Comparison of ENCODE assay signal across 17 mouse cellular contexts in the genomic region with DNA sequence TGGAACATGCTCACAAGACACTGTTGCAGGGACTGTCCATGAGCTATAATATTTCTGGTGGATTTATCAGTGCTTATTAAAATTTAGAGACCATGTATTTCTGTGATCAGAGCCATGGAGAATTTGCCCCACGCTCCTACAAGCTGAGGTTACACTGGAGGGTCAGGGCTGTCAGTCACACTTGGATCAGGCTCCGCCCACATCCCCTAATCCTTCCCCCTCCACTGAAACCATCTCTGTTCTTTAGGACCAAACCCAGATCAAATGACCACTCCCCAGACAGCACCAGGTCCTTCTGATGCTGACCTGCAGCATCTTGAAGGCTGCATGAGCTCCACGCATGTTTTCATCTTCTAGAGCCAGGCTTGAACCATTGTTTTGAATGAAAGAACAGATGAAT.
DNase-seq lines count a peak whose midpoint lies in the region; ATAC-seq and TF ChIP-seq lines count a peak whose summit lies in the region.
"Had no signal": no experiment of that assay in that cellular context is flagged by ENCODE, and none has a peak within 500 bp of the region (broad histone marks: within the 10 kb centered on the region; RNA-seq: fewer than 3 reads in every experiment).

No protein-coding gene starts in this region.

- H3K27ac ChIP-seq in heart, adult 2 months = peak overlapping the region; percentile 60
- peak overlapping the region; percentile 73 for H3K27ac ChIP-seq in kidney, embryonic 15.5 days
- 0 out of 2 replicates have a peak overlapping the region, but pooled peaks have one; percentile 36 for H3K27ac ChIP-seq in lung, embryonic 14.5 days (ENCODE audit: low read depth)
- H3K27ac ChIP-seq: forebrain, embryonic 12.5 days had no signal

- H3K79me2 ChIP-seq in heart, adult 2 months (replicated peaks; ENCODE audit: control insufficient read depth, insufficient read depth, low read length) = no peaks in the 10 kb centered on the region
- no peaks in the 10 kb centered on the region for H3K79me2 ChIP-seq in myocyte (ENCODE audit: control insufficient read depth, insufficient read depth)

- intact Hi-C loops in heart, adult 2 months (cut with DNase I) = loop anchor here (5.0 kb wide), 1 partner anchor 34 kb away; no protein-coding TSS in a partner anchor
- intact Hi-C loops in heart, postnatal 36 days (cut with DNase I) = loop anchor here (5.0 kb wide), 3 partner anchors 36 to 51 kb away; no protein-coding TSS in a partner anchor

- H3K9ac ChIP-seq in heart, adult 2 months (ENCODE audit: low read depth, low read length) = no peak overlapping the region
- H3K9ac ChIP-seq in kidney, embryonic 15.5 days = no peak overlapping the region
- no peak overlapping the region for H3K9ac ChIP-seq in lung, embryonic 14.5 days
- H3K9ac ChIP-seq: forebrain, embryonic 12.5 days; liver, embryonic 12.5 days; midbrain, embryonic 12.5 days had no signal

- no peak for TF ChIP-seq POLR2A in heart, adult 2 months (IDR thresholded peaks at IDR 0.05; ENCODE audit: insufficient read depth, low read depth, low read length)
- no peak for TF ChIP-seq POLR2A in lung, adult 2 months (IDR thresholded peaks at IDR 0.05; ENCODE audit: borderline replicate concordance, extremely low read depth, low read depth, low read length)
- TF ChIP-seq POLR2A in myocyte (IDR thresholded peaks at IDR 0.05; ENCODE audit: insufficient read length, low read depth) = no peak

- peaks cover 21% of the 10 kb centered on the region for H3K4me1 ChIP-seq in heart, adult 2 months (ENCODE audit: control insufficient read depth, insufficient read depth, low read length)
- peaks cover 73% of the 10 kb centered on the region for H3K4me1 ChIP-seq in kidney, embryonic 15.5 days
- peaks cover 24% of the 10 kb centered on the region; the same call in 1 of the 2 replicates for H3K4me1 ChIP-seq in lung, embryonic 14.5 days (ENCODE audit: insufficient read depth)
- H3K4me1 ChIP-seq in lung, adult 2 months (ENCODE audit: control insufficient read depth, insufficient read depth, low read length) = peaks cover 34% of the 10 kb centered on the region

- DNase-seq in heart, adult 2 months = no peak
- no peak for DNase-seq in heart, postnatal 36 days
- no peak for DNase-seq in kidney, adult 8-10 months
- no peak for DNase-seq in lung, embryonic 14.5 days
- no peak for DNase-seq in lung, adult 2 months
- DNase-seq: cerebellum, adult 2 months; gastrocnemius, postnatal 36 days; layer of hippocampus, postnatal 36 days; left cerebral cortex, postnatal 4 days; right cerebral cortex, postnatal 25 days had no signal

- no peak overlapping the region for H3K4me2 ChIP-seq in kidney, embryonic 15.5 days
- no peak overlapping the region for H3K4me2 ChIP-seq in lung, embryonic 14.5 days
- H3K4me2 ChIP-seq in myocyte (ENCODE audit: low read depth) = peak overlapping the region; percentile 7
- H3K4me2 ChIP-seq: forebrain, embryonic 12.5 days; liver, embryonic 12.5 days; midbrain, embryonic 12.5 days had no signal

- WGBS in heart, adult 2 months = 88% methylated on average over 3 of the region's 3 CpGs
- WGBS in kidney, embryonic 15.5 days = 48% methylated on average over 3 of the region's 3 CpGs
- 60% methylated on average over 3 of the region's 3 CpGs for WGBS in lung, embryonic 14.5 days
- 72% methylated on average over 3 of the region's 3 CpGs for WGBS in lung, adult 2 months

- TF ChIP-seq EP300 in heart, adult 2 months (IDR thresholded peaks at IDR 0.05; ENCODE audit: insufficient read depth, low read depth, low read length) = no peak

- no peaks in the 10 kb centered on the region for H3K9me3 ChIP-seq in kidney, embryonic 15.5 days (replicated peaks)
- H3K9me3 ChIP-seq in lung, embryonic 14.5 days (ENCODE audit: low read depth, low read length) = no peaks in the 10 kb centered on the region
- H3K9me3 ChIP-seq: forebrain, embryonic 12.5 days; liver, embryonic 12.5 days; midbrain, embryonic 12.5 days had no signal

- H3ac ChIP-seq in myocyte (ENCODE audit: control insufficient read depth, insufficient read length) = no peak overlapping the region

- H3K36me3 ChIP-seq in heart, adult 2 months (ENCODE audit: control insufficient read depth, insufficient read depth, low read length) = peaks cover 4% of the 10 kb centered on the region; the same call in 1 of the 2 replicates
- H3K36me3 ChIP-seq in kidney, embryonic 15.5 days = no peaks in the 10 kb centered on the region
- H3K36me3 ChIP-seq in lung, embryonic 14.5 days (ENCODE audit: insufficient read depth) = no peaks in the 10 kb centered on the region
- no peaks in the 10 kb centered on the region for H3K36me3 ChIP-seq in myocyte (ENCODE audit: control insufficient read depth, insufficient read depth)
- H3K36me3 ChIP-seq: forebrain, embryonic 12.5 days; liver, embryonic 12.5 days; midbrain, embryonic 12.5 days had no signal

- ATAC-seq in kidney, embryonic 15.5 days (replicated peaks; ENCODE audit: low FRiP score) = no peak
- no peak for ATAC-seq in lung, embryonic 14.5 days (ENCODE audit: insufficient read depth)
- ATAC-seq: activated CD4-positive, CD25-positive, alpha-beta regulatory T cell, adult 4 months; hindbrain, postnatal 0 days; liver, embryonic 12.5 days had no signal

- H3K4me3 ChIP-seq in heart, adult 2 months = no peak overlapping the region
- no peak overlapping the region for H3K4me3 ChIP-seq in kidney, embryonic 15.5 days (replicated peaks)
- H3K4me3 ChIP-seq in lung, embryonic 14.5 days (ENCODE audit: low read depth, low read length) = no peak overlapping the region
- no peak overlapping the region for H3K4me3 ChIP-seq in lung, adult 2 months (replicated peaks; ENCODE audit: extremely low read depth, low read depth, low read length)
- no peak overlapping the region for H3K4me3 ChIP-seq in myocyte
- H3K4me3 ChIP-seq: forebrain, embryonic 12.5 days; liver, embryonic 12.5 days; midbrain, embryonic 12.5 days had no signal

- no peak for TF ChIP-seq CTCF in heart, adult 2 months (IDR thresholded peaks at IDR 0.05)
- TF ChIP-seq CTCF in lung, embryonic 14.5 days (IDR thresholded peaks at IDR 0.05; ENCODE audit: low read depth) = no peak
- TF ChIP-seq CTCF in lung, adult 2 months (IDR thresholded peaks at IDR 0.05; ENCODE audit: insufficient read depth, low read length) = no peak

- H3K27me3 ChIP-seq in heart, adult 2 months (ENCODE audit: control insufficient read depth, insufficient read depth, low read length) = no peaks in the 10 kb centered on the region
- no peaks in the 10 kb centered on the region for H3K27me3 ChIP-seq in kidney, embryonic 15.5 days
- no peaks in the 10 kb centered on the region for H3K27me3 ChIP-seq in lung, embryonic 14.5 days (ENCODE audit: insufficient read depth, low read length)
- H3K27me3 ChIP-seq in myocyte (ENCODE audit: control insufficient read depth, insufficient read depth, insufficient read length) = no peaks in the 10 kb centered on the region
- H3K27me3 ChIP-seq: forebrain, embryonic 12.5 days; liver, embryonic 12.5 days; midbrain, embryonic 12.5 days had no signal

TF ChIP-seq in myocyte, 11 proteins besides CTCF, POLR2A, EP300 and RAD21:
- TF ChIP-seq USF1 (IDR thresholded peaks at IDR 0.05; ENCODE audit: low read depth) = no peak
- TF ChIP-seq MYOG (IDR thresholded peaks at IDR 0.05; ENCODE audit: control insufficient read depth in 1 of 3, insufficient read depth in 1 of 3, insufficient read length in 2 of 3, low read depth in 2 of 3) = no peak
- TF ChIP-seq MYOD1 (IDR thresholded peaks at IDR 0.05; ENCODE audit: control insufficient read depth in 1 of 3, insufficient read length in 2 of 3, low read depth in 2 of 3) = no peak
- TF ChIP-seq CEBPB (IDR thresholded peaks at IDR 0.05; ENCODE audit: insufficient read depth, poor library complexity, severe bottlenecking) = no peak
- no peak for TF ChIP-seq POLR2AphosphoS2 (IDR thresholded peaks at IDR 0.05; ENCODE audit: insufficient read length, low read depth)
- TF ChIP-seq MAX (IDR thresholded peaks at IDR 0.05; ENCODE audit: low read depth) = no peak
- TF ChIP-seq TCF12 (IDR thresholded peaks at IDR 0.05; ENCODE audit: insufficient read depth, poor library complexity, severe bottlenecking) = no peak
- no peak for TF ChIP-seq E2F4 (IDR thresholded peaks at IDR 0.05; ENCODE audit: insufficient read depth)
- TF ChIP-seq SRF (IDR thresholded peaks at IDR 0.05; ENCODE audit: control insufficient read depth, insufficient read length, low read depth) = no peak
- no peak for TF ChIP-seq TCF3 (IDR thresholded peaks at IDR 0.05; ENCODE audit: insufficient read length, low read depth)
- no peak for TF ChIP-seq REST (IDR thresholded peaks at IDR 0.05; ENCODE audit: insufficient read depth, insufficient read length)
